Mouse (Mus musculus) T-cell, adult 2 months (primary cell): ENCODE results near the gene Cdh23.

Experiments used
- DNase-seq: peaks from one replicate; pipeline ENCODE4 v3.0.0; 2022; ENCODE audit warnings: low spot score

Gene Cdh23

DNA sequence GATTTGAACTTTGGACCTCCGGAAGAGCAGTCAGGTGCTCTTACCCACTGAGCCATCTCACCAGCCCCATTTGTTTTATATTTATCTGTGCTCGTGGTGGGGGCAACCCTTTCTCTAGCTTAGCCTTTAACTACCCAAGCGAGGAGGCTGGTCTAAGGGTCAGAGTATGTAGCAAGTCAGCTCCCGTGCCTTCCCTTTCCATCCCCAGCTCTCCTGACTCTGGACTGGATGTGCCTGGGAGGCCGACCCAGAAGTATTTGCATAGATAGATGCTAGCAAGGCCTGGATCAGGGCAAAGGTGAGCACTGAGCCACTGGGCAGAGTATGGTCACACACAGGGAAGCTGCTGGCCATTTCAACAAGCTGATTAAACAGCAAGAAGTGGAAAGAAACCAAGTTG, 12.5 kb upstream of the Cdh23 start:
- no peak for DNase-seq

DNA sequence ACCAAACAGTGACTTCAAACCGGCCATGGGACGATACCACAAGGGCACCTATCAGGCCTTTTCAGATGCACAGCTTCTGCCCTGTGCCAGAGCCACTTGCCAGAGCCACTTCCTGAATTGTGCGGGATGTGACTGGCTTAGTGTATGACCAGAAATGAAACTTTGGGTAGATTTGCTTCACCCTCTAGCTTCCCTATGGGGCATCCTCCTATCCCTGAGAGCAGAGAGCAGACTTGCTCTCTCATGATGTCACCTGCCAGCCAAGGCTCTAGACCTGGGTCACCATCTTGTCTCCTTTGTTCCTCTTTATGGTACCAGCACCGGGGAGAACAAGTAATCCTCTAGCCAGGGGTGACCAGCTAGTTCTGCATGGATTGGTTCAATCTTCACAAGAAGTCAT, 10.0 kb upstream of the Cdh23 start:
- no peak for DNase-seq

DNA sequence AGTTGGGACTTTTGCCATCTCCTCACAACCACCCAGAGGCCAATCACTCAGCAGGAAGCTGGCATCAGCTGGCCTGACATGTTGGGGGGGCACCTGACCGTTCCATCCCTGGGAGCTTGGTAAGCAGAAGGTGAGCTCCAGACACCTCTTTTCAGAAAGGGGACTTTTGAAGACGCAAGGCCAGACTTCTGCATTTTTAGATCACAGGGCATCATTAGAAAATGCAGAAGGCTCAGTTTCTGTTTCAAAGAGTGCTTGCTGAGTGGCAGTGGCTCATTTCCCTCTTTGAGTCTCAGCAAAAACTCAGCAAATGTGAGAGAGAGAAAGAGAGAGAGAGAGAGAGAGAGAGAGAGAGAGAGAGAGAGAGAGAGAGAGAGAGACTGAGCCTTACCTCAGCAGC, 8.8 kb upstream of the Cdh23 start:
- DNase-seq: no peak

DNA sequence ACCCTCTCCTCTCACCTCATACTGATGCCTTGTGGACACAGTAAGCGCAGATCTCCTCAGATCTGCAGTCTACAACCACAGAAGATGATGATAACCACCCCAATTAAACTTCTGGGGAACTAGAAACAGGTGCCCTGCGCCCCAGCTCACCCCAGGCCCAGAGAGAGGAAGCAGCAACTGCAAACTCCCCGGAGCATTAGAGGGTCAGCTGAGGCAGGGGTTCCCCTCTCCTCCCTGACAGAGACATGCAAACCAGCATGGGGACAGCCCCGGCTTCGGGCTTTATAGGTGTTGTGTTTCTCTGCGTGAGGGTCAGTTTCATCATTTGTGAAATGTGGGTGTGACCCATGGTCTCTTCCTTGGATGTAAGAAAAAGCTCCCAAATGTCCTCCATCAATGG, 1.5 kb upstream of the Cdh23 start:
- no peak for DNase-seq

DNA sequence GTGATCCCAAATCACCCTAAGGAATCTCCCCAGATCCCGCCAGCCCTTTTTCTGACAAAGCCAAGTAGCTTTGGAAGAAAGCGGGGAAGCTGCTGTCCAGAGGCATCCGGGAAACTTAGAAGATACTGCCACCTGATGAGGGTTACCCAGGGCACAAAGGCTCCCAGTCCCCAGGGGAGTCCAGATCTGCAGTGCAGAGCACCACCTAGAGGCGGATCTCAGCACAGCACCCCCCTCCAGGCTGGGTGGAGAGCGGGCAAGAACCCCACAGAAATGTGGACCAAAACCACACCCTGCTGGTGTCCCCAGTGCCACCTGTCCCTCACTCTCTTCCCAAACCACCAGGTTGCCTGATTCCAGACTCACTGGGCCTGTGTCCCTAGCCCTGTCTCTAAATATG, 685 bp upstream of the Cdh23 start:
- peak; percentile 56 for DNase-seq

DNA sequence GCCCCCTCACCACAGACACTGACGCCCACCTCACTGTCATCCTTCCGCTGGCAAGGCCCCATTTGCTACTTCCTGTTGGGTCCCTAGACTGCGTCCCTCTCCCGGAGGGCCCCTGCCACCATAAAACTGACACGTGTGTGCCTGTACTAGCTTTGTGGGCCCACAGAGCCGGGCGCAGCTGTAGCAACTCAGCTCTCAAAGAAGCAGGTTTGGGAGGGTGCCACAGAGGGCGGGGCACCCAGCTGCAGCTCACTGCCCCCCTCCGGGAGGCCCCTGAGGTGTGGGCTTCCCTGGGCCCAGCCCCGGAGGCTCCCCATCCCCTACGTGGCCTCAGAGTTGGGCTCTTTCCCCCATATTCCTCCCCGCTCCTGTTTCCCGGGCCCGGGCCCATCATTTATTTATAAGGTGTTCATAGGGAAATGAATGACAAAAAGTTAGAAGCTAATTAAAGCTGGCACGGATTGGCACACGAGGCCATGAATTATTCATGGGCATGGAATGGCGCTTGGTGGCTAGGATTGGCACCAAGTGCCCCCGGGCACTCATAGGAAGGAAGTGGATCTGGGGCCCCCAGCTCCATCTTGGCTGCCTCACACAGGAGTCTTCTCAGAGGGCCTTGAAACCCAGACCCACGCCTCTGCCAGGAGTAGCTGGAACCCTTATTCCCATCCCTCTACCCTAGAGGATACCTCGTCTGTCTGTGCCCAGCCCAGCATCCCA, 4.5 kb downstream of the Cdh23 start:
- peak; percentile 54 for DNase-seq

DNA sequence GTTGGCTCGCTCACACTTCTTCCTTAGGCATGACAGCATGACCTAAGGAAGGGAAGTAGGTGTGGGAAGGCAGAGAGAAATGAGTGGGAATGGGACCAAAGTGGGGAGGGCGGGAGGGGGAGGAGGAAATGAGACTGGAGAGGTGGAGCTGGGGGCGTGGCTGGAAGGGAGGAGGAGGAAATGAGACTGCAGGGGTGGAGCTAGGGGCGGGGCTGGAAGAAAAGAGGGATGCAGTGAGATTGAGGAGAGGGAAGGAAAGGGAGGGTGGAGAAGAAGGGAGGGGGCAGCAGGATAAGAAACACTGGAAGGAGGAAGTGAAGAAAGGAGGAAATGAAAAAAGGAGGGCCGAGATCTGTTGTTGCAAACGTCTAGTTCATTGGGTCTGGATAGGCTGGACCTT, 5.3 kb downstream of the Cdh23 start:
- DNase-seq: no peak

DNA sequence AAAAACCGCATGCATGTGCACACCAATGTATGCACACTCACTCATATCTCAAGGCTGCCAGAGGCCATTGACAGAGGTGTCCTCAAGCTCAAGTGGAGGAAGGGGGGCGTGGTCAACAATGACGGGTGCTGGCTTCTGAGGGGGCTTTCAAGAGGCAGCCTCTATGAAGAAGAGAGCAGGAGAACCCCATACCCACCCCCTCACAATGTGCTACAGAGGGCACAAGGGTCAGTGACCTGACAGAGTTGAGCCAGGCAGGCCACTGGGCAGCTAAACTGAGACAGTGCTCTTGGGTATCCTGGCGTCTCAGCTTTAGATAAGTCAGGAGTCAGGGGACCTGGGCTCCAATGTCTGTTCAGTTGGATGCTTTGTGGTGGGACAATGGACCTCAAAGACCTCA, 6.9 kb downstream of the Cdh23 start:
- no peak for DNase-seq

DNA sequence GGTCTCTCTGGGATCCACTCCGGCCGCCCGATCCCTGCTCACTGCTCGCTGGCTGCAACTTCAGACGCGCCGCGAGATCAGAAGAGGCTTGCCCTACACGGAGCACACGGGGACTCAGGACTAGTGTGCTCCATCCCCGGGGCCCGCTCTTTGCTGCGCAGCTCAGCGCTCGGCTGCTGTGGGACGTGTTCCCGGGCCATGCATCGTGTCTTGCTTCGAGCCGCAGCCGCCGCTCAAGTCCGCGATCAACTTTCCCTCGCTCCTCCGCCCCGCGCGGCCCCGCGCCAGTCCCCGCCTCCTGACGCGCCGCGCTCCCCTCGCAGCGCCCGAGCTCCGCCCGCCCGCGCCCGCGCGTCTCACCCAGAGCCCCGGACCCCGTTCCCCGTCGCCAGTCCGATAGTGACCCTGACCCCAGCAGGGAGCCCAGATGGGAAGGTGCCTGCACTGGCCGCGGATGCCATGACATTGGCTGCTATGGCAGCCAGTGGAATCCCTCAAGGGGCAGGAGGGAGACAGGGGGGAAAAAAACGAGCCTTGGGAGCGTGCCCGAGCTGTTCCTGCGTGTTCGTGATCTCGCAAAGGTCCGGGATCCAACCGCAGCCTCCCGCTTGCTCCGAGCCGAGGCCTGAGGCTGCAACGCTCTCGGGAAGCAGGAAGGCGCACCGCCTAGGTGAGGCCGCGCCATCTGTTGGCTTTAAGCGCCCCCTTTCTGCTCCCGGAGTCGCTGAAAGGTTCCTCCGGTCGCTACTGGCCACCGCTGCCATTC, 9.1 kb downstream of the Cdh23 start:
- DNase-seq: no peak

DNA sequence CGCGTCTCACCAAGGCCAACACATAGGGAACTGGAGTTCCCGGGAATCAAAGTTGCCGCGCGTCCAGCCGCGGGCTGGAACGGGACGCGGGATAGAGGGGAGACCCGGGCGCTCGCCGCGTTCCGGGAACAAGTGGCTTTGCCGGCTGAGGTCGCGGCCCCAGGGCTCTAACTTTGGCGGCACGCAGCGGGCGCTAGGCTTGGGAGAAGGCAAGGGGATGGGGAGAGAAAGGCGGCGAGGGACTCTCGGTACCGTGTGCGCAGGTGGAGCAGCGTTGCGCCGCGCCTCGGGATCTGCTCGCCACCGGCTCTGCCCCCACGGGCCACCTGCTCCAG, 9.7 kb downstream of the Cdh23 start:
- DNase-seq: no peak

DNA sequence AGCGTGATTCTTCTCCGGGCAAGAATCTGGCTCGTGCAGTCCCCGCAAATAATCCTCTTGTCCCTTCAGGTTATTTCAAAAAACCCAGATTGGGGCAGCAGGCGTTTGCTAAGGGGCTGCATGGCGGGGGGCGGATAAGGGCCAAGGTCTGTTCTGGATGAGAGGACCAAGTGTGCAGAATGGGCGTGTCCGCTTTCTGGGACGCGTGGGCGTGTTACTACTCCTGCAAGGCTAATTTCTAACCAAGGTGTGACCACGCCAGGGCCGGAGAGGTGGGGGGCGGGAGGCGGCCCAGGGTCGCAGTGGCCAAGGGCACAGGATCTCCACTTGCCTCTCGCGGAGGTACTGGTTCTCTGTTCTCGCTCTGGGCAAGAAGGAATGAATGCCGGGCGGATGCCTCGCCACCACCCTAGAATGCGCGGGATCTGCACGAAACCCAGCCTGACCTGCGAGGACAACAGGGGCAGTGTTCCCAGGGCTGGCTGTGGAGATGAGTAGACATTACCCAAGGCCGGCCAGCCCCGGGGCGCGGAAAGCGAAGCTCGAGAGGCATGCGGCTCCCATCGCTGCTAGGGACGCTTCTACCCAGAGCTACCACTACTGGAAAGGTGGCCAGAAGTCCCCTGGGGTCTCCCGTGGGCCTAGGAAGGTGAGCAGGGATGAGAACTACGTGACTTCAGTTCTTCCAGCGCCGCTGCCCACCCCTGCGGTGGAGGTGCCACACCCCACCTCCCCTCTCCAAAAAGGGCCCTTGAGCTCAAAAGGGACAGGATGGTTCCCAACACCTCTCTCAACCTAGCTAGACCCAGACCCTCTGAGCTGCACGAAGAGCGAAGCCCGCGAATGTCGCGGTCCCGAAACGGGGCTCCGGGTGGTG, 10.3 kb downstream of the Cdh23 start:
- no peak for DNase-seq

DNA sequence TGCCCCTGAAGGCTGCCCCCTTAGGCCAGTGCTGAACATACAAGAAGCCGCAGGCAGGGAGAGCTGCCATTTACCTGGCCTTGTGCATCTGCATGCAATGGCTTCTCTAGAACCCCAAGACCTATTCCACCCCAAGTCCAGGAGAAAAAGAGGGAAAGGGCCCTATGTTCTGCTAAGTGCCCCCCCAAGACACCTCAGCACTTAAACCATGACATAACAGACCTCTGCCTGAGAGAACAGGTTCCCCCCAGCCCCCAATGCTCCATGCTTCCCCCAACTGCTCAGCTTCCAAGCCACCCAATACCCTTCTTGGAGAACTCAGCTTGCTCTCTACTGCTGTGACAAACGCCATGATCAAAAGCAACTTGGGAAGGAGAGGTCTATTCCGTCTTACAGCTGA, 17.4 kb downstream of the Cdh23 start:
- no peak for DNase-seq

DNA sequence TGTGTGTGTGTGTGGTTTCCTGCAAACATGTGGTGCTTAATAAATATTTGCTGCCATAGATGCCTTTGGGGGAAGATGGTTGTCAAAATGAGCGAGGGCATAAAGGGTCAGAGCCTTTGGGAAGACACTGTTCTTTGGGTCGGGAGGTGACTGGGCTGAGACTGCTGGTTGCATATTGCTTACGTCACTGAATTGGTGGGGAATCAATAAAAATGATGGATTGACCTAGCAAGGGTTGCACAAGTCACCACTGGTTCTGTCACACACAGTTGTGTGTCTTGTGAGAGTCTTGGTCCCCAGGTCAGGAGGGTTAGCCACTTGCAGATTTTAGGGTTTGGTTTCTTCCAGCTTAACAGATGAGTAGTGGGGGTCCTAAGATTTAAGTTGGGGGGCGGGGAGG, 19.0 kb downstream of the Cdh23 start:
- no peak for DNase-seq

DNA sequence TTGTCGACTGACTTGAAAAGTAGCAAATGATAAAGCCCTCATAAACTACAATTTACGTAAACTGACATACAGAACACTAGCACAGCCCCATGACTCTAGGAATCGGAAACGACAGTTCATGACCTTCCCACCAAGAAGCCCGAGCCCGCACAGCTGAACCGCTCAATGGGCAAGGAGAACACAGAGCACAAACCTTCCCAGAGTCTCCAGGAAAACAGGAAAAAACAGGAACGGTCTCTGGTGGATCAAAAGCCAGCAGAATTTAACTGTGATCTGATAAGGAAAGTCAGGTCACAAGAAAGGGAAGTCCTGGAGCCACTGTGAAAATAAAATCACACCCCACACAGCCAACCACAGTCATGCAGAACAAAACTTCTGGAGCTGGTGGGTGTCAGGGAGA, 26.1 kb downstream of the Cdh23 start:
- no peak for DNase-seq

DNA sequence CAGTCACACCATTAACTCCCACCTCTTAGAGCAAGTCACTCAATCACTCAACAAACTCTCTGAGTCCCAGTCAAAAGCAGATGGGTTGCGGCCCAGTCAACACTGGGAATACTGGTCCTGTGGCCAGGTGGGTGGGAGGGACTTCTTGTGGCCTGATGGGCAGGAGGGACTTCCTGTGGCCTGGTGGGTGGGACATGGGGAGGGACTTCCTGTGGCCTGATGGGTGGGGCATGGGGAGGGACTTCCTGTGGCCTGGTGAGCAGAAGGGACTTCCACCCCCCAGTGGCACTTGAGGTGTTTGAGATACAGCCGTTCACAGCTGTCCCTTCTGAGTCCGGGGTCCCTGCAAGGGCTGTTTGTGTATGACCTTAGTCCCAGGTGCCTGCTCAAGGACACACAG, 27.7 kb downstream of the Cdh23 start:
- DNase-seq: no peak

DNA sequence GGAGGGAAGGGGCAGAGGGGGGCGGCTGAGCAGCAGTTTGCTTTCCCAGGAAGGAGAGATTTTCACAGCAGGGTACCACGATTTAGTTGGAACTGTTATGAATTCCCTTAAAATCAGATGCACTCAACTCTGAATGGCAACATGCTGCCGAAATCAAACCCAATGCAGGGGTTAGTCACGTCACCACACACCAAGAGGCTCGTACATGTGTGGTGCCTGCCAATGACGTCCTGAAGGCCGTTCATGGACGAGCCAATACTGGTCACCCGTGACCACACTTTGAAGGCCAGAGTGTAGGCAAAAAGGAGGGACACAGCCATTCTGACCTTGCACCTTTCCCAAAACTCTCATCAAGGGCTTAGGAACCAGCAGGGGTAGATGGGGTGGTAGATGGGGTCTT, 35.3 kb downstream of the Cdh23 start:
- DNase-seq: no peak

DNA sequence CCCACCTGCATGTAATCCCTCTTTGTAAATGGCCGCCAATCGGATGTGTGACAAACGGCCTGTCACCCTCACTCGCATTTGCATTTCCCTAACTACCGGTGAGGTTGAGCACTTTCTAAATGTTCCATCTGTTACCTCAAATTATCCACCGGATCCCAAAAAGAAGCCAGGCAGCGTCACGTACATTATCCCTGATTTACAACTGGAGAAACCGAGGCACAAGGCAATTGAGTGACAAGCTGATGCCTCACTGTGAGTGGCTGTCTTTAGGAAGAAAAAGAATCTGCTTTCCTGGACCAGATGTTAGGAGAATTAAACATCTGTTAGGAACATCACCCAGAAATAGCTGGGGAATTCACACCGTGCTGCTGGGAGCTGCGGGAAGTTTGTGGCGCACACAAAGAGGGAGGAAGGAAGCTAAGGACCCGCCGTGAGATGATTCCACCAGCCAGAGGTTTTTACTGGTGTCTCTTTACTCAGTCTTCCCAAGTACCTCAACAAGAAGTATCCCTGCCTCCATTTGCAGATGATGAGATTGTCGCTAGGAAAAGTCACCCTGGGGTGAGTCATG, 36.8 kb downstream of the Cdh23 start:
- DNase-seq: no peak

DNA sequence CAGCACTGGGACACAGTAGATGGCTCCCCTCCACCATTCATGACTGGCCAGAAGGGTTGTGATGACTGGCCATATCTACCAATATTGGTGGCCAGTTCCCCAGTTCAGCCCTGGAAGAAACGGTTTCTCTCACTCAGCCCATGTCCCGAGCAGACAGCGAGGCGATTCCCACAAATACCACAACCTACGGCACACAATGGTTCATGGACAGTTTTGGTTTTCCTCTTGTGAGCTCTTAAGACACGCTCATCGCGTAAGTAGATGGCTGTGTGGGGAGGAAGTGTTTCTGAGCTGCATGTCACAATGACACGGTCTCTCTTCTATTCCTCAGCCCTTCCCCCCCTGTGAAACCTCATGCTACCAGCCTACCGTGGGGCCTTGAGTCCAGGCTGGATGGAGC, 38.1 kb downstream of the Cdh23 start:
- DNase-seq: no peak

DNA sequence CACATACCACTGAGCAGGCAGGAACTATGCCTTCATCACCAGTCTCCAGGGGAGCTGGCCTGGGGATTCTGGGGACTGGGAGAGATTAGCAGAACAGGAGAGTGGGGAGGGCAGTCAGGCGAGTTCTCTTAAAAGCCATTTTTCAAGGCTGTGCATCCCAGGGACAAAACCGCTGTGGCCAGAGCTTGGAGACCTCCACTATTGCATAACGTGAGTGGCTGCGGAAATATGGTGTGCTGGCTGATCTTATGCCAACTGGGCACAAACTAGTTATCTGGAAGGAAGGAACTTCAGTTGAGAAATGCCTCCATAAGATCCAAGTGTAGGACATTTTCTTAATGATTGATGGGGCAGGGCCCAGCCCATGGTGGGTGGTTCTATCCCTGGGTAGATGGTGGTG, 42.6 kb downstream of the Cdh23 start:
- no peak for DNase-seq

DNA sequence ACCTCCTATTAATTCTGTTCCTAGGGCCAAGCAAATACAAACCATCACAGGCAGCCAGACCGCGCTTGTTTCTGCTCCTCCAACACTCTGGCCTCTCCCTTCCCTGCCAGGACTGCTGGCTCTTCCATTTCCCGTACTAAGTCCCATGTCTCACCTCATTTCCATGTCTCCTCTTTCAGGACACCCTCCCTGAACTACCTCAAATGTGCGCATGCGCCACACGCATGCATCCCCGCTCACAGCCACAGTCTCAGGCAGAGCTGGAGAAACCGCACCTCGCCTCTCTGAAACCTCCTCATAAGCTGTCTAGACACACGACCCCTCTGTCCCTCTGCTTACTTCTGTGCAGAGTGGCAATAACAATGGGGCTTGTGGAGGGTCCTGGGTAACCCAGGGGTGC, 43.2 kb downstream of the Cdh23 start:
- no peak for DNase-seq

DNA sequence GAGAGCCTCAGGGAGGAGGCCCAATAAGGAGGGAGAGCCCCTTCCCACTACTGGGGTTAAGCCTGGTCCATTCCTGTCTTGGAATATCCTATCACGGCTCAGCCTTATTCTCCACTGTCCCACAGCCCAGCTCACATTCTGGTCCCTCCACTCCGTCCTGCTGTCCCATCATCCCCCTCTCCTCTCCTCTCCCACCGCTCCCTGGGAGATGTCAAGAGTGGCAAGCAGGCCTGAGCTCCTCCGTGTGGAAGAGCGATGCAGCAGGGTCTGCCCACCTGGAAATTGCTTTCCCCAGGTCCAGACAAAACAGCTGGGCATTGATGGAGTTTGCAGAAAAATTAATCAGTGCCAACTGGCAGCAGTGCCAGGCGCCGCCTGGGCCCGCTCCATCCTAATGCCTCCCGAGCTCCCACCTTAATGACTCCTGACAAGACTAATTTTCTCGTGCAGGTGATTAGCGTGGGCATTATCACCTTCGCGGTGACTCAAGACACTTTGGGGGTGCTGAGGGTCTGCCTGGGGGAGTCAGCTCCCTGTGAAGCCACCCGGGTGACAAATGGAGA, 52.1 kb downstream of the Cdh23 start:
- no peak for DNase-seq

DNA sequence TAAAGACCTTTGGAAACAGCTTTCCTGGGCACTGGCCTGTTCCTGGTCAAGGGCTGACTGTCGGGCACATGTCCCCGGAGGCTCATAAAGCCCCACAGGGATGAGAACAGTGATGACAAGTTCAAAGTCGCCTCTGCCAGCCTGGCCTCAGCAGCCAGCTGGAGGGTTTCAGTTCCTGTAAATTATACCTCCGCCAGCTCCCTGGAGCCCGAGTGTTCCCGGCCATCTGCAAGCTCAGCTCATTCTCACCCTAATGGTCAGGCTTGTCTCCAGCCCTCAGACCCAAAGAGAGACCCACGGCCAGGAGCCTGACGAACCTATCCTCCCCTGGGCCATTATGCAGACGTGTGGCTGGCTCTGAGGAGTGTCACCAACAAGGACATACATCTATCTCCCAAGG, 57.0 kb downstream of the Cdh23 start:
- DNase-seq: no peak
